Mouse (Mus musculus): ENCODE data around the gene Naa80. TPM values are rescaled to one million over a fixed set of nuclear protein-coding genes. Genes with fewer than 3 reads are reported as not detected.

Gene Naa80
- polyA plus RNA-seq, 1 experiment from 2014 or later: 22.5 TPM

DNA sequence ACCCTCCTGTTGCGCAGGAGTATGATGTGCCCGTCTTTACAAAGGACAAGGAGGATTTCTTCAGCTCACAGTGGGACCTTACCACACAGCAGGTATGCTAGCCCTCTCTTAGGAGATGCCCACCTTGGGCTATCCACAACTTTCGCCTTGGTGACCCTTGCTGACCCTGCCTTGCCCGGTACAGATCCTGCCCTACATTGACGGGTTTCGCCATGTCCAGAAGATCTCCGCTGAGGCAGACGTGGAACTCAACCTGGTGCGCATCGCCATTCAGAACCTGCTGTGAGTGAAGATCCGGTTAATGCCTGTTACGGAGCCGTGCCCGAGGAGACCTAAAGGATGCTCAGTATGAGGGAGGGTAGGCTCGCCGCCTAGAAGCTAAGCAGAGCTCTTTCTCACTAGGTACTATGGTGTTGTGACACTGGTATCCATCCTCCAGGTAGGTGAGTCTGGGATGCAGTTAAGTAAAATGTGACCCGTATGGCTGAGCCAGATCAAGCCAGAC is 34.4 kb upstream of the Naa80 start:
- Histone ChIP-seq H3K4me3 (no peak overlapping the region), H3K27me3 (ENCODE audit: low read depth, poor library complexity, severe bottlenecking) (peaks cover 15% of the 10 kb centered on the region), H3K9me3 (replicated peaks) (no peaks in the 10 kb centered on the region), H3K36me3 (peaks cover 35% of the 10 kb centered on the region), H3K27ac (no peak overlapping the region), H3K4me1 (peaks cover 53% of the 10 kb centered on the region)
- 97% methylated on average over 17 of the region's 17 CpGs for WGBS
- DNase-seq (ENCODE audit: low spot score): no peak

DNA sequence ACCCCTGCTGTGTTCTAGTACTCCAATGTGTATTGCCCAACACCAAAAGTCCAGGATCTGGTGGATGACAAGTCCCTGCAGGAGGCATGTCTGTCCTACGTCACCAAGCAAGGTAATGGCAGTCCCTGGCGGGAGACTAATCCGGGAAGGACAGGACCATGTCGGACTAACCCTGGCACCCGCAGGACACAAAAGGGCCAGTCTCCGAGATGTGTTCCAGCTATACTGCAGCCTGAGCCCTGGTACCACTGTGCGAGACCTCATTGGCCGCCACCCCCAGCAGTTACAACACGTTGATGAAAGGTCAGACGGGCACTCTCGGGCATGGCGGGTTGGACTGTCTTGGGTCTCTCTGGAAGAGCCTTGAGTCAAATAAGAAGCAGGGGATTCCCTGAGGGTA is 34.0 kb upstream of the Naa80 start:
- no peak overlapping the region for H3K27ac ChIP-seq
- peaks cover 30% of the 10 kb centered on the region for H3K36me3 ChIP-seq
- DNase-seq (ENCODE audit: low spot score): no peak
- H3K27me3 ChIP-seq (ENCODE audit: low read depth, poor library complexity, severe bottlenecking): peaks cover 20% of the 10 kb centered on the region
- 97% methylated on average over 12 of the region's 12 CpGs for WGBS
- peaks cover 58% of the 10 kb centered on the region for H3K4me1 ChIP-seq
- no peaks in the 10 kb centered on the region for H3K9me3 ChIP-seq (replicated peaks)
- H3K4me3 ChIP-seq: no peak overlapping the region

DNA sequence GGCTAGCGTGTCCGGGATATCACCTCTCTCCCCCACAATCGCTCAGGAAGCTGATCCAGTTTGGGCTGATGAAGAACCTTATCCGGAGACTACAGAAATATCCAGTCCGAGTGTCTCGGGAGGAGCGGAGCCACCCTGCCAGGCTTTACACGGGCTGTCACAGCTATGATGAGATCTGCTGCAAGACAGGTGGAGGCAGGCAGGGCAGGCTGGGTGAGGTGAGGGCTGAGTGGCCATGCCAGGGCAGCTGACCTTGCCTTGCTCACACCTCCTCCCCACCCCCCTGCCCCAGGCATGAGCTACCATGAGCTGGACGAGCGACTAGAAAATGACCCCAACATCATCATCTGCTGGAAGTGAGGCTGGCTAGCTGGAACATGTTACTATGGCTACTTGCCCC is 33.5 kb upstream of the Naa80 start:
- Histone ChIP-seq H3K36me3 (peaks cover 25% of the 10 kb centered on the region), H3K4me1 (peaks cover 62% of the 10 kb centered on the region), H3K4me3 (no peak overlapping the region), H3K27ac (no peak overlapping the region), H3K27me3 (ENCODE audit: low read depth, poor library complexity, severe bottlenecking) (peaks cover 25% of the 10 kb centered on the region), H3K9me3 (replicated peaks) (no peaks in the 10 kb centered on the region)
- DNase-seq (ENCODE audit: low spot score): no peak
- 89% methylated on average over 10 of the region's 10 CpGs for WGBS

DNA sequence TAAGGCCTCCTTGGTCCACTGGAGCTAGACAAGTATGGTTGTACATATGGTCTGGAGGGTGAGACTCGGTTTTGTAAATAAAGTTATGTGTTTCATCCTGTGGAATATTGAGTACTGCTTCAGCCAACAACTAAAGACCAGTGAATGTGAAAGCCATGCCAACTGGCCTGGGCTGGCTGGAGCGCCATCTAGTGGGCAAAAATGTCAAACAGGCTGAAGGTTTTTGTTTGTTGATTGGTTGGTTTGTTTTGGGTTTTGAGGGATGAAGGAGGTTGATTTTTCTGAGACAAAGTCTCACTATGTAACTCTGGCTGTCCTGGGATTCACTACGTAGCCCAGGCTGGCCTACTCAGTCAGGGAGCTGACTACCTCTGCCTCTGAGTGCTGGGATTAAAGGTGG is 33.1 kb upstream of the Naa80 start:
- peak; percentile 87 for DNase-seq (ENCODE audit: low spot score)
- WGBS: 6% methylated on average over 3 of the region's 3 CpGs
- Histone ChIP-seq H3K4me3 (no peak overlapping the region), H3K27me3 (ENCODE audit: low read depth, poor library complexity, severe bottlenecking) (peaks cover 29% of the 10 kb centered on the region), H3K4me1 (peaks cover 65% of the 10 kb centered on the region), H3K9me3 (replicated peaks) (no peaks in the 10 kb centered on the region), H3K27ac (no peak overlapping the region), H3K36me3 (peaks cover 24% of the 10 kb centered on the region)

DNA sequence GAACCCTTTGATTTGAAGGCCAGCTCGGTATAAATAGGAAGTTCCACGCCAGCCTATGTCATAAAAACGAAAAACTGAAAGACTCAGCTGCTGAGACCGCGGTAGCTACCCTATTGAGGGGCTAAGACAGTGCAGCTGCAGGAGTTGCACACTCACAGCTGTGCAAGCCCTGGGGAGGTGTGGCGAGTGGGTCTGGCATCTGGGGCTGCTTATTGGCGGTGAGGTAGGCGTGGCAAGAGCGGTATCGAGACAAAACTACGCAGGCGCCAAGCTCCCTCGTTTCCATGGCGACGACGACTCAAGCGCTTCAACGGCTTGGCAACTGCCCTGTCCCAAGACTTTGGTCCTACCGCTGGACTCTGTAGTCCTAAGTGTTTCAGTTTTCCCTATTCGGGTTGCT is 31.7 kb upstream of the Naa80 start, which contains the start of gene Zmynd10:
TSS of gene Zmynd10 (plus strand) at position 273 of the 400 bp plus-strand sequence.
- Histone ChIP-seq H3K27ac (peak within 1 kb of the TSS; percentile 54; the same call in 1 of the 2 replicates), H3K4me1 (peaks cover 69% of the 10 kb centered on the region), H3K9me3 (replicated peaks) (no peaks in the 10 kb centered on the region), H3K4me3 (peak within 1 kb of the TSS; percentile 39), H3K27me3 (ENCODE audit: low read depth, poor library complexity, severe bottlenecking) (peaks cover 32% of the 10 kb centered on the region), H3K36me3 (peaks cover 24% of the 10 kb centered on the region)
- DNase-seq (ENCODE audit: low spot score): peak; percentile 95
- 5% methylated on average over 20 of the region's 20 CpGs for WGBS

GRCm38 (mm10) chr9:107547957-107548356 is 30.7 kb upstream of the Naa80 start:
- Histone ChIP-seq H3K36me3 (peaks cover 24% of the 10 kb centered on the region), H3K27me3 (ENCODE audit: low read depth, poor library complexity, severe bottlenecking) (peaks cover 32% of the 10 kb centered on the region), H3K9me3 (replicated peaks) (no peaks in the 10 kb centered on the region), H3K4me1 (peaks cover 71% of the 10 kb centered on the region), H3K27ac (no peak overlapping the region), H3K4me3 (no peak overlapping the region)
- no peak for DNase-seq (ENCODE audit: low spot score)
- 85% methylated on average over 5 of the region's 5 CpGs for WGBS

GRCm38 (mm10) chr9:107548820-107549219 is 29.9 kb upstream of the Naa80 start:
- 87% methylated on average over 10 of the region's 10 CpGs for WGBS
- Histone ChIP-seq H3K4me3 (no peak overlapping the region), H3K9me3 (replicated peaks) (no peaks in the 10 kb centered on the region), H3K27ac (no peak overlapping the region), H3K27me3 (ENCODE audit: low read depth, poor library complexity, severe bottlenecking) (peaks cover 32% of the 10 kb centered on the region), H3K4me1 (peaks cover 72% of the 10 kb centered on the region), H3K36me3 (peaks cover 17% of the 10 kb centered on the region)
- no peak for DNase-seq (ENCODE audit: low spot score)

DNA sequence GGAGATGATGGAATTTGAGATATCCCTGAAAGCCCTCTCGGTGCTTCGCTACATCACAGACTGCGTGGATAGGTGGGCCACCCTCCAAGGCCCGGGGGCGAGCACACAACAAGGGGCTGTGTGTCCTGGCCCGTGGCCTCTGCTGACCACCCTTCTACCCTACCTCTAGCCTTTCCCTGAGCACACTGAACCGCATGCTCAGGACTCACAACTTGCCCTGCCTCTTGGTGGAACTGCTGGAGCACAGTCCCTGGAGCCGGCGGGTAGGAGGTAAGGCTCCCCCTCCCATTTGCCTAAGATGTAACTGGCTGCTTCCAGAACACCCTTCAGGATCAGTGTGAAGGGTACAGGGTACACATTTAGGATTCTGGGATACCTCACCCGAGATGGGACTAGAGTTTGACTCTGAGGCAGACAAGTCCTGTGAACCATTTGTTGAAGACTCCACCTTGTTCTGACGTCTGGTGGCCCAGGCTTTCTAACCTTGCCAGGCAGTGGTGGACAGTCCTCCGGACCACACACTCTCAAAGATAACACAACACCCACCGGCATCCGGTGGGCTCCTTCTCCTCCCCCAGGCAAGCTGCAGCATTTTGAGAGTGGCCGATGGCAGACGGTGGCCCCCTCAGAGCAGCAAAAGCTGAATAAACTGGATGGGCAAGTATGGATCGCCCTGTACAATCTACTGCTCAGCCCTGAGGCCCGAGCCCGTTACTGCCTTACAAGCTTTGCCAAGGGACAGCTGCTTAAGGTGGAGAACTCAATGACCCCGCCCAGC is 29.2 kb upstream of the Naa80 start:
- Histone ChIP-seq H3K4me3 (no peak overlapping the region), H3K4me1 (peaks cover 79% of the 10 kb centered on the region), H3K9me3 (replicated peaks) (no peaks in the 10 kb centered on the region), H3K36me3 (peaks cover 10% of the 10 kb centered on the region), H3K27ac (no peak overlapping the region), H3K27me3 (ENCODE audit: low read depth, poor library complexity, severe bottlenecking) (peaks cover 32% of the 10 kb centered on the region)
- DNase-seq (ENCODE audit: low spot score): no peak
- 85% methylated on average over 20 of the region's 20 CpGs for WGBS

DNA sequence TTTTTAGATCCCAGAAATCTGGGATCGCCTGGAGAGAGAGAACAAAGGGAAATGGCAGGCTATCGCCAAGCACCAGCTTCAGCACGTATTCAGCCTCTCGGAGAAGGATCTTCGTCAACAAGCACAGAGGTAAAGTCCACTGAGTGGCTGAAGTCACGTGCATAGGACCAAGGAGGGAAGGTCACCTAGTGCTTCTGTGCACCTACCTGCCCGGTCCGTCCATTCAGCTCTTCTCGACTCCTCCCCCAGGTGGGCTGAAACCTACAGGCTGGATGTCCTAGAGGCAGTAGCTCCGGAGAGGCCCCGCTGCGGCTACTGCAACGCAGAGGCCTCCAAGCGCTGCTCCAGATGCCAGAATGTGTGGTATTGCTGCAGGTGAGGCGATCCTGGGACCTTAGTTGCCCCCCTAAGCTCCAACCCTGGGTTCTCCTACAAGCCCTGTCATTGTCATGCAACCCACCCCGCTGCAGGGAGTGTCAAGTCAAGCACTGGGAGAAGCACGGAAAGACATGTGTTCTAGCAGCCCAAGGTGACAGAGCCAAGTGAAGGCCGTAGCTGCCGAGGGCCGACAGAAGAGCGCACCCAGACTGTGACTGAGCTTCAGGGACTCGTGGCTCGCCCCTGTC is 28.1 kb upstream of the Naa80 start:
- peaks cover 32% of the 10 kb centered on the region for H3K27me3 ChIP-seq (ENCODE audit: low read depth, poor library complexity, severe bottlenecking)
- peaks cover 83% of the 10 kb centered on the region for H3K4me1 ChIP-seq

DNA sequence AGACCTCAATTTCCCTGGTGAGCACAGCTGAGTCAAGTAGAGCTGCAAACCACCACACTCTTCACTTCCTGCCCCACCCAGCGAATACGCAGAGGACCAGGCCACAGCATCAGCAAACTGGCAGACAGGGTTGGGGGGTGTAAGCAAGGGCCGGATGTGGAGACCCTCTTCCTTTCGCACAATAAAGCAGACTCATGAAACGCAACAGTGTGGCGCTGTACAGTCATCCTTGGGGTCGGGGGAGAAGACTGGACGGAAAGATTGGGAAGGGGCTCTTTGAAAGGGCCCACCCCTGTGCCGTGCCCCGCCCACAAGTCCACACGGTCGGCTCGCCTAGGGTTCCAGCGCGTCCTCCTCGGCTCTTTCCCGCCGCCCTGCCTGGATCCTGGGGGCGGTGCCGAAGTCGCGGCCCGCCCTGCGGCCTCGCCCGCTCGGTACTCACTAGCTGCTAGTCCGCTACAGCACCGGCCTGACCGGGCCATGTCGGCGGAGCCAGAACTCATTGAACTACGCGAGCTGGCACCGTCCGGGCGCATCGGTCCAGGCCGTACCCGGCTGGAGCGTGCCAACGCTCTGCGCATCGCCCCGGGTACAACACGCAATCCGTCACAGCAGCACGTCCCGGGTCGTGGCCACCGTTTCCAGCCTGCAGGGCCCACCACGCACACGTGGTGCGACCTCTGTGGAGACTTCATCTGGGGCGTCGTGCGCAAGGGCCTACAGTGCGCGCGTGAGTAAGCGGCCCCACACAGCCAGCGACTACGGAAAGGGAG is 27.4 kb upstream of the Naa80 start, which contains the start of gene Rassf1:
TSS of gene Rassf1 (plus strand) at position 439 of the 773 bp plus-strand sequence.
- peak within 1 kb of the TSS; percentile 88 for H3K27ac ChIP-seq
- peak within 1 kb of the TSS; percentile 83 for H3K4me3 ChIP-seq
- no peaks in the 10 kb centered on the region for H3K9me3 ChIP-seq (replicated peaks)
- under 1% methylated on average over 61 of the region's 63 CpGs for WGBS
- peaks cover 32% of the 10 kb centered on the region for H3K27me3 ChIP-seq (ENCODE audit: low read depth, poor library complexity, severe bottlenecking)
- DNase-seq (ENCODE audit: low spot score): peak; percentile 85
- peaks cover 84% of the 10 kb centered on the region for H3K4me1 ChIP-seq
- H3K36me3 ChIP-seq: no peaks in the 10 kb centered on the region

More for the DNA sequence above, 28.1 kb upstream of the Naa80 start:
- no peaks in the 10 kb centered on the region for H3K36me3 ChIP-seq
- 20% methylated on average over 23 of the region's 23 CpGs for WGBS
- DNase-seq (ENCODE audit: low spot score): peak; percentile 42
- peak overlapping the region; percentile 88 for H3K27ac ChIP-seq
- H3K4me3 ChIP-seq: peak overlapping the region; percentile 83
- no peaks in the 10 kb centered on the region for H3K9me3 ChIP-seq (replicated peaks)

DNA sequence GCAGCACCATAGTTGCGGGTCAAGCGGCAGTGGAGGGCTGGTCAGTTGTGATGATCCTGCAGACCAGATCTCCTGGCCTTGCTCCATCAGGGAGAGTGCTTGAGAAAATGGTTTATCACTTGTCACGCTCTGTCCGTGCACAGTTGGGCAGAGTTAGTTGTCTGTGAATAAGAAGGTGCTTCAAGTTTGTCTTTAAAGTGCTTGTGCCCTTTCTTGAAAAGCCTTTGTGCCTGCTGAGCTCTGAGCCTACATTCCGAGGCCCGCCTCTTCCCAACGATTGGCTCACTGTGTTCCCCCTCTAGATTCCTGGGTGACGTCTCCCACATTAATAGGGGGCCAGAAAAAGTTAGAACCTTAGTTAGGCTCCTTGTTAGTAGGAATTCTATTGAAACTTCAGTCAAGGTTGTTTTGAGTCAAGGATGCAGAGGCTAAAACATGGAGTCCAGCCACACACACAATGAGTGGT is 26.8 kb upstream of the Naa80 start:
- Histone ChIP-seq H3K9me3 (replicated peaks) (no peaks in the 10 kb centered on the region), H3K36me3 (peaks cover 6% of the 10 kb centered on the region), H3K4me3 (peak overlapping the region; percentile 83), H3K27ac (peak overlapping the region; percentile 88), H3K27me3 (ENCODE audit: low read depth, poor library complexity, severe bottlenecking) (peaks cover 32% of the 10 kb centered on the region), H3K4me1 (peaks cover 83% of the 10 kb centered on the region)
- WGBS: 5% methylated on average over 8 of the region's 8 CpGs
- no peak for DNase-seq (ENCODE audit: low spot score)

GRCm38 (mm10) chr9:107552690-107553393 is 25.8 kb upstream of the Naa80 start:
- DNase-seq (ENCODE audit: low spot score): no peak
- Histone ChIP-seq H3K9me3 (replicated peaks) (no peaks in the 10 kb centered on the region), H3K36me3 (peaks cover 15% of the 10 kb centered on the region), H3K27ac (peak overlapping the region; percentile 93), H3K27me3 (ENCODE audit: low read depth, poor library complexity, severe bottlenecking) (peaks cover 29% of the 10 kb centered on the region), H3K4me3 (peak overlapping the region; percentile 83), H3K4me1 (peaks cover 73% of the 10 kb centered on the region)
- WGBS: 82% methylated on average over 5 of the region's 5 CpGs

Data from limb, embryonic 10.5 days (tissue).